ENCODE assay signal across 22 mouse cellular contexts in genomic region chr14:79573482-79574191, GRCm38 (mm10).
"Had no signal": no experiment of that assay in that cellular context is flagged by ENCODE, and none has a peak within 500 bp of the region (broad histone marks: within the 10 kb centered on the region; RNA-seq: fewer than 3 reads in every experiment).

No protein-coding gene starts in this region.

- H3K4me2 ChIP-seq: kidney, embryonic 15.5 days; limb, embryonic 12.5 days; limb, embryonic 15.5 days; liver, embryonic 13.5 days; midbrain, embryonic 12.5 days; neural tube, embryonic 13.5 days; stomach, embryonic 15.5 days had no signal

- H3K4me3 ChIP-seq: kidney, embryonic 15.5 days; limb, embryonic 12.5 days; limb, embryonic 15.5 days; liver, embryonic 13.5 days; midbrain, embryonic 12.5 days; myocyte; neural tube, embryonic 13.5 days; stomach, embryonic 15.5 days had no signal

- H3K9me3 ChIP-seq: kidney, embryonic 15.5 days; limb, embryonic 12.5 days; limb, embryonic 15.5 days; liver, embryonic 13.5 days; midbrain, embryonic 12.5 days; neural tube, embryonic 13.5 days; stomach, embryonic 15.5 days had no signal

- H3K9ac ChIP-seq: kidney, embryonic 15.5 days; limb, embryonic 12.5 days; limb, embryonic 15.5 days; liver, embryonic 13.5 days; midbrain, embryonic 12.5 days; neural tube, embryonic 13.5 days; stomach, embryonic 15.5 days had no signal

- DNase-seq: kidney, adult 8-10 months; kidney, postnatal 14 days; kidney, postnatal 4 days; left cerebral cortex, postnatal 4 days; liver, embryonic 13.5 days; lung, adult 2 months; lung, postnatal 14 days; lung, postnatal 4 days; retina, postnatal 1 day; right cerebral cortex, postnatal 25 days; spleen, adult 18-20 months; thymus, adult 2 months; thymus, postnatal 14 days; thymus, postnatal 4 days had no signal

- ATAC-seq: midbrain, embryonic 16.5 days had no signal

- H3K27ac ChIP-seq: kidney, embryonic 15.5 days; limb, embryonic 12.5 days; limb, embryonic 15.5 days; liver, embryonic 13.5 days; midbrain, embryonic 12.5 days; neural tube, embryonic 13.5 days; stomach, embryonic 15.5 days had no signal

- H3K4me1 ChIP-seq: kidney, embryonic 15.5 days; limb, embryonic 12.5 days; limb, embryonic 15.5 days; liver, embryonic 13.5 days; midbrain, embryonic 12.5 days; neural tube, embryonic 13.5 days; stomach, embryonic 15.5 days had no signal

- H3K27me3 ChIP-seq: kidney, embryonic 15.5 days; limb, embryonic 12.5 days; limb, embryonic 15.5 days; liver, embryonic 13.5 days; midbrain, embryonic 12.5 days; neural tube, embryonic 13.5 days; stomach, embryonic 15.5 days had no signal
